ENCODE assay signal across 15 mouse cellular contexts in the genomic region with DNA sequence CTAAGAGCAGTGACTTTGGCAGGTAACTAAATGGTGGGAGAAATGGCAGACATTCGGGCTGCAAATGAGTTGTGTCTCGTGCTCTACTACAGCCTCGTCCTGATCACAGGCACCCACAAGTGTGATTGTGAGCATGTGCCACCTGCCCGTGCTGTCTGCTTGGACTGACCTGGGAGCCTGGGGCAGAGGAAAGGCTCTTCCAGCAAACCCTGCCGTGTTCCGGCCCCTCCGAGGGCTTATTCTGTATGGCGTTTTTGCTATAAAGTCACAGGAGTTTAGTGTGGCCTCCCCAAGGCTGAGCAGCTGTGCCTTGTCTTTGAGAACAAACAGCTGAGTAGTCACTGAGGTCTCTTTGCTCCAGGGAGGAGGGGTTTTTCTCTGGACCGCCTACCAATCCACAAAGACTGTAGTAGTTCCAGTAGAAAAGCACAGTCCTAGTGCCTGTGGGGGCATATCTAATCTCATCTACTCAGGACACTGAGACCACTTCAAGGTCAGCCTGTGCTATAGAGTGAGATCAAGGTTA. TPM values are rescaled to one million over a fixed set of nuclear protein-coding genes. Genes with fewer than 3 reads are reported as not detected.
DNase-seq lines count a peak whose midpoint lies in the region; ATAC-seq and TF ChIP-seq lines count a peak whose summit lies in the region.
"Had no signal": no experiment of that assay in that cellular context is flagged by ENCODE, and none has a peak within 500 bp of the region (broad histone marks: within the 10 kb centered on the region; RNA-seq: fewer than 3 reads in every experiment).

No protein-coding gene starts in this region.

- no peaks in the 10 kb centered on the region for H3K27me3 ChIP-seq in kidney, embryonic 14.5 days (ENCODE audit: control insufficient read depth, insufficient read depth, low read length)
- no peaks in the 10 kb centered on the region for H3K27me3 ChIP-seq in kidney, adult 2 months (replicated peaks; ENCODE audit: control insufficient read depth, insufficient read depth, low read length)
- no peaks in the 10 kb centered on the region for H3K27me3 ChIP-seq in lung, embryonic 16.5 days (ENCODE audit: control insufficient read depth, insufficient read depth, low read depth, low read length)
- H3K27me3 ChIP-seq in stomach, embryonic 14.5 days (ENCODE audit: control insufficient read depth, insufficient read depth, low read length): no peaks in the 10 kb centered on the region
- H3K27me3 ChIP-seq in stomach, postnatal 0 days (ENCODE audit: control insufficient read depth, insufficient read depth, low read length): no peaks in the 10 kb centered on the region
- H3K27me3 ChIP-seq: embryonic facial prominence, embryonic 15.5 days; heart, embryonic 15.5 days; limb, embryonic 13.5 days; liver, embryonic 13.5 days; lung, embryonic 15.5 days had no signal

- peak; percentile 28; the same call in 1 of the 2 replicates for ATAC-seq in kidney, embryonic 14.5 days (ENCODE audit: low FRiP score, low TSS enrichment)
- ATAC-seq in lung, embryonic 16.5 days (ENCODE audit: low read depth): 0 out of 2 replicates have a peak, but pooled peaks have one; percentile 19
- ATAC-seq in stomach, embryonic 14.5 days (ENCODE audit: insufficient number of reproducible peaks, insufficient read depth, low FRiP score, low read depth): no peak; the same call in 1 of the 2 replicates
- no peak for ATAC-seq in stomach, postnatal 0 days (ENCODE audit: low FRiP score, low TSS enrichment)

- TF ChIP-seq POLR2A in kidney, adult 2 months (IDR thresholded peaks at IDR 0.05; ENCODE audit: low read depth, low read length): no peak

- H3K9me3 ChIP-seq in kidney, embryonic 14.5 days (ENCODE audit: control insufficient read depth, low read length): no peaks in the 10 kb centered on the region
- no peaks in the 10 kb centered on the region for H3K9me3 ChIP-seq in lung, embryonic 16.5 days (ENCODE audit: control insufficient read depth, low read length)
- no peaks in the 10 kb centered on the region for H3K9me3 ChIP-seq in stomach, embryonic 14.5 days (ENCODE audit: control insufficient read depth, low read depth, low read length)
- H3K9me3 ChIP-seq in stomach, postnatal 0 days (ENCODE audit: control insufficient read depth, low read length): no peaks in the 10 kb centered on the region
- H3K9me3 ChIP-seq: embryonic facial prominence, embryonic 15.5 days; heart, embryonic 15.5 days; limb, embryonic 13.5 days; liver, embryonic 13.5 days; lung, embryonic 15.5 days had no signal

- no peaks in the 10 kb centered on the region for H3K36me3 ChIP-seq in kidney, embryonic 14.5 days (ENCODE audit: control insufficient read depth, insufficient read depth, low read length)
- no peaks in the 10 kb centered on the region for H3K36me3 ChIP-seq in kidney, adult 2 months (ENCODE audit: control insufficient read depth, insufficient read depth, low read length)
- no peaks in the 10 kb centered on the region for H3K36me3 ChIP-seq in lung, embryonic 16.5 days (ENCODE audit: control insufficient read depth, insufficient read depth, low read length)
- H3K36me3 ChIP-seq in stomach, embryonic 14.5 days (ENCODE audit: control insufficient read depth, insufficient read depth, low read length): no peaks in the 10 kb centered on the region
- no peaks in the 10 kb centered on the region for H3K36me3 ChIP-seq in stomach, postnatal 0 days (ENCODE audit: control insufficient read depth, insufficient read depth, low read length)
- H3K36me3 ChIP-seq: embryonic facial prominence, embryonic 15.5 days; limb, embryonic 13.5 days; lung, embryonic 15.5 days had no signal

- 0 out of 2 replicates have a peak, but pooled peaks cover 2% of the 10 kb centered on the region for H3K4me1 ChIP-seq in kidney, embryonic 14.5 days (ENCODE audit: control insufficient read depth, insufficient read depth, low read length)
- 0 out of 2 replicates have a peak, but pooled peaks cover 3% of the 10 kb centered on the region for H3K4me1 ChIP-seq in kidney, adult 2 months (ENCODE audit: control insufficient read depth, insufficient read depth, low read length)
- peaks cover 10% of the 10 kb centered on the region for H3K4me1 ChIP-seq in lung, embryonic 16.5 days (replicated peaks; ENCODE audit: control insufficient read depth, insufficient read depth, low read length)
- H3K4me1 ChIP-seq in stomach, embryonic 14.5 days (ENCODE audit: control insufficient read depth, insufficient read depth, low read length): peaks cover 16% of the 10 kb centered on the region; the same call in 1 of the 2 replicates
- no peaks in the 10 kb centered on the region for H3K4me1 ChIP-seq in stomach, postnatal 0 days (replicated peaks; ENCODE audit: control insufficient read depth, insufficient read depth)
- H3K4me1 ChIP-seq: limb, embryonic 13.5 days had no signal

- no peak overlapping the region for H3K4me2 ChIP-seq in kidney, embryonic 14.5 days (replicated peaks; ENCODE audit: low read depth, low read length)
- H3K4me2 ChIP-seq in lung, embryonic 16.5 days (ENCODE audit: low read depth, low read length): no peak overlapping the region
- H3K4me2 ChIP-seq in stomach, embryonic 14.5 days (replicated peaks; ENCODE audit: low read depth, low read length): no peak overlapping the region
- H3K4me2 ChIP-seq in stomach, postnatal 0 days (replicated peaks; ENCODE audit: low read depth): no peak overlapping the region

- no peak for DNase-seq in kidney, adult 2 months
- no peak for DNase-seq in lung, postnatal 25 days (ENCODE audit: low spot score)
- no peak for DNase-seq in stomach, postnatal 0 days (ENCODE audit: low spot score)

- no peak overlapping the region for H3K27ac ChIP-seq in kidney, embryonic 14.5 days (ENCODE audit: low read depth, low read length)
- H3K27ac ChIP-seq in kidney, adult 2 months (ENCODE audit: insufficient read depth, low read depth, low read length): no peak overlapping the region
- no peak overlapping the region for H3K27ac ChIP-seq in lung, embryonic 16.5 days (ENCODE audit: low read length)
- peak overlapping the region; percentile 48; the same call in 1 of the 2 replicates for H3K27ac ChIP-seq in stomach, embryonic 14.5 days (ENCODE audit: low read length)
- H3K27ac ChIP-seq in stomach, postnatal 0 days (replicated peaks): no peak overlapping the region
- H3K27ac ChIP-seq: embryonic facial prominence, embryonic 15.5 days; heart, embryonic 15.5 days; hindbrain, embryonic 14.5 days; limb, embryonic 13.5 days; liver, embryonic 13.5 days; lung, embryonic 15.5 days; macrophage had no signal

- TF ChIP-seq CTCF in kidney, adult 2 months (conservative IDR thresholded peaks at IDR 0.05; ENCODE audit: insufficient read depth, insufficient read length, low read depth, low read length): no peak
- no peak for TF ChIP-seq CTCF in stomach, postnatal 0 days (IDR thresholded peaks at IDR 0.05; ENCODE audit: low read depth)

- no peak overlapping the region for H3K4me3 ChIP-seq in kidney, embryonic 14.5 days (ENCODE audit: low read length)
- no peak overlapping the region for H3K4me3 ChIP-seq in kidney, adult 2 months (ENCODE audit: insufficient read depth, low read depth, low read length)
- no peak overlapping the region for H3K4me3 ChIP-seq in lung, embryonic 16.5 days (ENCODE audit: low read length)
- H3K4me3 ChIP-seq in stomach, embryonic 14.5 days (ENCODE audit: low read depth, low read length): no peak overlapping the region
- H3K4me3 ChIP-seq in stomach, postnatal 0 days (ENCODE audit: low read depth, low read length): no peak overlapping the region
- H3K4me3 ChIP-seq: heart, embryonic 15.5 days; liver, embryonic 13.5 days; lung, embryonic 15.5 days had no signal

- 58% methylated on average over 9 of the region's 9 CpGs for WGBS in kidney, embryonic 14.5 days
- whole genome bisulfite sequencing in kidney, adult 2 months: 74% methylated on average over 9 of the region's 9 CpGs
- WGBS in lung, embryonic 16.5 days: 69% methylated on average over 9 of the region's 9 CpGs
- WGBS in stomach, embryonic 14.5 days: 54% methylated on average over 9 of the region's 9 CpGs
- WGBS in stomach, postnatal 0 days: 51% methylated on average over 9 of the region's 9 CpGs

- TF ChIP-seq EP300 in stomach, postnatal 0 days (optimal IDR thresholded peaks at IDR 0.05): no peak

- H3K9ac ChIP-seq in kidney, embryonic 14.5 days (ENCODE audit: low read depth, low read length): no peak overlapping the region
- no peak overlapping the region for H3K9ac ChIP-seq in lung, embryonic 16.5 days (ENCODE audit: low read length)
- no peak overlapping the region for H3K9ac ChIP-seq in stomach, embryonic 14.5 days (replicated peaks; ENCODE audit: low read depth, low read length)
- H3K9ac ChIP-seq in stomach, postnatal 0 days (ENCODE audit: low read length): no peak overlapping the region
- H3K9ac ChIP-seq: embryonic facial prominence, embryonic 15.5 days; heart, embryonic 15.5 days; hindbrain, embryonic 14.5 days; liver, embryonic 13.5 days; lung, embryonic 15.5 days had no signal

RNA-seq across cellular contexts. Expression of a gene that starts 26.6 kb away (rescaled TPM):
- not detected in 2 replicates for polyA plus RNA-seq in kidney, embryonic 14.5 days (2014; fragmentation: Nextera tagmentation; extraction: Ambion mirVana)
- polyA plus RNA-seq in kidney, adult 2 months (2012; rRNA removed): not detected in 2 replicates
- polyA plus RNA-seq in lung, embryonic 16.5 days (2015; fragmentation: Nextera tagmentation; extraction: Ambion mirVana): not detected in 2 replicates
- not detected in 2 replicates for polyA plus RNA-seq in stomach, embryonic 14.5 days (2014; fragmentation: Nextera tagmentation; extraction: Ambion mirVana)
- polyA plus RNA-seq in stomach, postnatal 0 days (2015; fragmentation: Nextera tagmentation; extraction: Ambion mirVana): not detected in 2 replicates
- polyA plus RNA-seq: C2C12; embryonic facial prominence, embryonic 15.5 days; forebrain, embryonic 14.5 days; heart, embryonic 15.5 days; hindbrain, embryonic 14.5 days; limb, embryonic 13.5 days; liver, embryonic 13.5 days; lung, embryonic 15.5 days; macrophage had no signal

RNA-seq across cellular contexts. Expression of a gene that starts 47.3 kb away (rescaled TPM):
- polyA plus RNA-seq in kidney, embryonic 14.5 days (2014; fragmentation: Nextera tagmentation; extraction: Ambion mirVana): 134 and 174 TPM in 2 replicates
- polyA plus RNA-seq in kidney, adult 2 months (2012; rRNA removed): 4.1 and 7.1 TPM in 2 replicates
- 103 and 110 TPM in 2 replicates for polyA plus RNA-seq in lung, embryonic 16.5 days (2015; fragmentation: Nextera tagmentation; extraction: Ambion mirVana)
- polyA plus RNA-seq in stomach, embryonic 14.5 days (2014; fragmentation: Nextera tagmentation; extraction: Ambion mirVana): 107 and 108 TPM in 2 replicates
- polyA plus RNA-seq in stomach, postnatal 0 days (2015; fragmentation: Nextera tagmentation; extraction: Ambion mirVana): 39.6 and 43.3 TPM in 2 replicates

Comparison
In these comparisons a context has a peak if more than half of its experiments do, and no peak if none do; other contexts are left out.
1. ATAC-seq: peak in kidney, embryonic 14.5 days (single experiment) and lung, embryonic 16.5 days (single experiment); none in stomach, embryonic 14.5 days (single experiment) and stomach, postnatal 0 days (single experiment).